Mouse (Mus musculus): ENCODE measurements around the gene Hist1h2an.
"Not testable (repeated sequence)": the region's sequence is repeated elsewhere in the genome, so short reads cannot be mapped to it uniquely, and the experiment has no call there.

DNA sequence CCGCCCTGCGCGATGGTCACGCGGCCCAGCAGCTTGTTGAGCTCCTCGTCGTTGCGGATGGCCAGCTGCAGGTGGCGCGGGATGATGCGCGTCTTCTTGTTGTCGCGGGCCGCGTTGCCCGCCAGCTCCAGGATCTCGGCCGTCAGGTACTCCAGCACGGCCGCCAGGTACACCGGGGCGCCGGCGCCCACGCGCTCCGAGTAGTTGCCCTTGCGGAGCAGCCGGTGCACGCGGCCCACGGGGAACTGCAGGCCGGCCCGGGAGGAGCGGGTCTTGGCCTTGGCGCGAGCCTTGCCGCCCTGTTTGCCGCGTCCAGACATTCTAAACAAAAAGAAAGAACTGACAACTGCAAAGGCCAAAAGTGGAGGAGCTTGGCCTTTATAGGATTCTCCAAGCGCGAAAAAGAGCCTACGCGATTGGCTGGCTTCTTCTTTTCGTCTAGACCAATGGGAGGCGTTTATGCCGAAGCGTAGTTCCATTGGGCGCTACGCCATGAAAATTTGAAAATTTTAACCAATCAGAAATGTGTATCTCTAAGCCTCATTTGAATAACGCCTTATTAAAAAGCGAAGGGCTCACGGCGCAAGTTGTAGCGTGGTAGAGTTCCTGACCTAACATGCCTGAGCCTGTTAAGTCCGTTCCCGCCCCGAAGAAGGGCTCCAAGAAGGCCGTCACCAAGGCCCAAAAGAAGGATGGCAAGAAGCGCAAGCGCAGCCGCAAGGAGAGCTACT lies at the start of gene Hist1h2an, which contains the start of gene Hist1h2bp:
- TF ChIP-seq CTCF (IDR thresholded peaks at IDR 0.05; ENCODE audit: control insufficient read depth, insufficient read depth, low read length), result not testable (repeated sequence)
- TF ChIP-seq POLR2A (IDR thresholded peaks at IDR 0.05; ENCODE audit: borderline replicate concordance, control insufficient read depth, low read depth, low read length), result peak; percentile 95
